Mouse (Mus musculus): ENCODE results near the gene Chrnb2. TPM values are rescaled to one million over a fixed set of nuclear protein-coding genes. Genes with fewer than 3 reads are reported as not detected.
"Not testable (repeated sequence)": the region's sequence is repeated elsewhere in the genome, so short reads cannot be mapped to it uniquely, and the experiment has no call there.

Chrnb2 gene
- polyA plus RNA-seq, 1 experiment: 1.6 TPM

DNA sequence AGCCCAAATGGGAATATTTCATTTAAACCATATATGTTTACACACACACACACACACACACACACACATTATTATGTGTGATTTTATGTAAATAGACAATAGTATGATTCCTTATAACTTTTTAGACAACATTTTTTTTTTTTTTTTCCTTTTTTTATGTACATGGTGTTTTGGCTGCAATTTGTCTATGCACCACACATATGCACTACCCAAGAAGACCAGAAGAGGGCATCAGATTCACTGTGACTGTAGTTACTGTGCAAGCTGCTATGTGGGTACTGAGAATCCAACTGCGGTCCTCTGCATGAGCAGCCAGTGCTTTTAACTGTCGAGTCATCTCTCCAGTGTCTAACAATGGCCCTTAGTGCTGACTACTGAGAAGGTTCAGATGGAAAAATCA, 42.3 kb upstream of the Chrnb2 start:
- Histone ChIP-seq H3K4me1 (ENCODE audit: control insufficient read depth, insufficient read depth, low read length) (no peaks in the 10 kb centered on the region), H3K4me3 (ENCODE audit: insufficient read depth, low read depth, low read length) (no peak overlapping the region), H3K36me3 (ENCODE audit: control insufficient read depth, insufficient read depth, low read length) (no peaks in the 10 kb centered on the region), H3K27me3 (replicated peaks; ENCODE audit: control insufficient read depth, insufficient read depth, low read length) (no peaks in the 10 kb centered on the region), H3K27ac (ENCODE audit: insufficient read depth, low read depth, low read length) (no peak overlapping the region)
- 98% methylated on average over 2 of the region's 2 CpGs for WGBS
- DNase-seq: peak; percentile 8
- 0 out of 2 replicates have a peak, but pooled peaks have one; percentile 17 for TF ChIP-seq CTCF (conservative IDR thresholded peaks at IDR 0.05; ENCODE audit: insufficient read depth, insufficient read length, low read depth, low read length)
- no peak for TF ChIP-seq POLR2A (IDR thresholded peaks at IDR 0.05; ENCODE audit: low read depth, low read length)

DNA sequence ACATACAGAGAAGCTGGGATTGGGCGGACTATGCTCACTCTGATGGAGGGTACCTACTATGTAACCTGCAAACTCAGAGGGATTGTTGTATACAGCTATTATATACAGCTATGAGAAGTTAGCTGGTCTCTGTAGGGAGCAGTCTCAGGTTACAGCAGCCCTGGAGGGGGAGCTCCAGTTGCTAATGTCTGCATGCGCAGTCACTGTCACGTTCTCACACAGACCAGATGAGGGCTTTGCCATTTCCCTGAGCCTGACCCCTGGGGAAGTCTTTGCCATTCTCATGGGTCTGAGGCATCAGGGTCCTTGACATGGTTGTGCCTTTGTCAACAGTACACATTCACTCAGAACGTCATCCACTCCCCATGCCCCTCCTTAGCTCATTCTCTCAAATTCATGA, 40.7 kb upstream of the Chrnb2 start:
- no peak for DNase-seq
- H3K4me3 ChIP-seq (ENCODE audit: insufficient read depth, low read depth, low read length): no peak overlapping the region
- no peaks in the 10 kb centered on the region for H3K4me1 ChIP-seq (ENCODE audit: control insufficient read depth, insufficient read depth, low read length)
- no peak for TF ChIP-seq POLR2A (IDR thresholded peaks at IDR 0.05; ENCODE audit: low read depth, low read length)
- no peak for TF ChIP-seq CTCF (conservative IDR thresholded peaks at IDR 0.05; ENCODE audit: insufficient read depth, insufficient read length, low read depth, low read length)
- no peaks in the 10 kb centered on the region for H3K27me3 ChIP-seq (replicated peaks; ENCODE audit: control insufficient read depth, insufficient read depth, low read length)
- H3K27ac ChIP-seq (ENCODE audit: insufficient read depth, low read depth, low read length): no peak overlapping the region
- WGBS: 67% methylated on average over 4 of the region's 4 CpGs
- H3K36me3 ChIP-seq (ENCODE audit: control insufficient read depth, insufficient read depth, low read length): no peaks in the 10 kb centered on the region

DNA sequence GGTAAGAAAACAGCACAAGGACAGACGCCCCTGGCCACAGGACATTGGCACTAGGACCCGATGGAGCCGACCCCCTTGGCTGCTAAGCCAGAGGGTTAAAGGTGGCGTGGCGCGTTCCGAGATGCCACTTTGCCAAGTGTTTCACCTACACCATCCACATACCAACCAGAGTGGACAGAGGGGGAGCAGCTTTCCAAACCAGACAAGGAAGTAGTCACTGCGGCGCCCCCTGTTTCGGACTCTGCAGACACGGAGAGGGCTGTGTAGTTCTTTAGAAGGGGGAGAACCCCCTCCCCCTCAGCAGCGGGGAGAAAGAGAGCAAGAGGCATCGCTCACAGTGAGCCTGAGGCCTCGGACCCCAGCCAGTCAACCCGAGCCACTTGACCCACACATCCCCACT, 38.4 kb upstream of the Chrnb2 start:
- TF ChIP-seq CTCF (conservative IDR thresholded peaks at IDR 0.05; ENCODE audit: insufficient read depth, insufficient read length, low read depth, low read length) (no peak), POLR2A (IDR thresholded peaks at IDR 0.05; ENCODE audit: low read depth, low read length) (no peak)
- Histone ChIP-seq H3K27ac (ENCODE audit: insufficient read depth, low read depth, low read length) (no peak overlapping the region), H3K27me3 (replicated peaks; ENCODE audit: control insufficient read depth, insufficient read depth, low read length) (no peaks in the 10 kb centered on the region), H3K4me1 (ENCODE audit: control insufficient read depth, insufficient read depth, low read length) (no peaks in the 10 kb centered on the region), H3K36me3 (ENCODE audit: control insufficient read depth, insufficient read depth, low read length) (no peaks in the 10 kb centered on the region), H3K4me3 (ENCODE audit: insufficient read depth, low read depth, low read length) (no peak overlapping the region)
- DNase-seq: no peak
- 77% methylated on average over 15 of the region's 15 CpGs for WGBS

DNA sequence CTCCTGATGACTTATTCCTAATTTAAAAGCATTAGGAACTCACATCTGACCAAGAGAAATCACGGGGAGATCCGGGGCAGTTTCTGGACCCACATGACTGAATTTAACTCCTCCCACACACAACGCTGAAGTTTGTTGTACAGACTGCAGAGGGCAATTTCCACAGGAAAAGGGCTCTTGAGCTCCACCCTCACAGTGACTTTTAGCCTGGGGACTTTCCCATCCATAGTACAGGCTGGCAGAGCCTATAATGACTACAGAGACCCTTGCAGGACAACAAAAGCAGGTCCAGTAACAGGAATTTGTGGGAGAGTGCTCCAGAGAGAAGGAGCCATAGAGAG, 37.0 kb upstream of the Chrnb2 start:
- H3K4me1 ChIP-seq (ENCODE audit: control insufficient read depth, insufficient read depth, low read length): no peaks in the 10 kb centered on the region
- no peaks in the 10 kb centered on the region for H3K36me3 ChIP-seq (ENCODE audit: control insufficient read depth, insufficient read depth, low read length)
- H3K27ac ChIP-seq (ENCODE audit: insufficient read depth, low read depth, low read length): peak overlapping the region; percentile 65
- no peaks in the 10 kb centered on the region for H3K27me3 ChIP-seq (replicated peaks; ENCODE audit: control insufficient read depth, insufficient read depth, low read length)
- no peak for TF ChIP-seq POLR2A (IDR thresholded peaks at IDR 0.05; ENCODE audit: low read depth, low read length)
- no peak for TF ChIP-seq CTCF (conservative IDR thresholded peaks at IDR 0.05; ENCODE audit: insufficient read depth, insufficient read length, low read depth, low read length)
- DNase-seq: peak; percentile 60
- H3K4me3 ChIP-seq (ENCODE audit: insufficient read depth, low read depth, low read length): no peak overlapping the region
- 4% methylated on average over 3 of the region's 3 CpGs for WGBS

DNA sequence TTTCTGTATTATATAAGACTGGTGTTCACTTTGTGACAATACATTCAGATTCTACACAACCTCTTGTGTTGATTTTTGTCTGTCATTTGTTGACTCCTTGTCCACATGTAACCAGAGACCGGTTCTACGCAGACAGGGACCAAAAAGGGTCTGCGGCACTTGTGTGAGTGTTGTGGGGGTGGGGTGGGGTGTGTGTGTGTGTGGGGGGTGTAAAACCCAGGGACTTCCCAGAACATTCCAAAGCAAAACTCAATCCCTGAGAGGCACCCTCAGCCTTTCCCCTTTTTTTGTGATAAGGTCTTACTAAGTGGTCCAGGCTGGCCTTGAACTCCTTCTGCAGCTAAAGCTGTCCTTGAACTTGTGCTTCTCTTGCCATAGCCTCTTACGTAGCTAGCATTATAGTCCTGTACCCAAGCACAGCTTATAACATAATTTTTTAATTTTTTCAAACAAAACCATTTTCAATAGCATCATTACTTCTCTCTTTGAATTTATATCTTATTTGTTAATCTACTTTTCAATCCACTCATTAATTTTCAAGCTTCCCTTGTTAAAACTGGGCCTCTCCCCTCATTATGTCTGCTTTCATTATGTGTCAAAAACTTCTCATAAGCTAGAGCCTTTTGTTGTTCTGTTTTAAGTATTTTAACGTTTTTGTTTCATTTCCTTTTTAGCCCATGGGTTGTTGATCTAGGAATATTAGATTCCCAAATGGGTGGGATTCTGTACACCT, 36.5 kb upstream of the Chrnb2 start:
- Histone ChIP-seq H3K36me3 (ENCODE audit: control insufficient read depth, insufficient read depth, low read length) (no peaks in the 10 kb centered on the region), H3K4me1 (ENCODE audit: control insufficient read depth, insufficient read depth, low read length) (no peaks in the 10 kb centered on the region), H3K27ac (ENCODE audit: insufficient read depth, low read depth, low read length) (no peak overlapping the region), H3K4me3 (ENCODE audit: insufficient read depth, low read depth, low read length) (no peak overlapping the region), H3K27me3 (replicated peaks; ENCODE audit: control insufficient read depth, insufficient read depth, low read length) (no peaks in the 10 kb centered on the region)
- 77% methylated on average over 5 of the region's 5 CpGs for WGBS
- no peak for TF ChIP-seq CTCF (conservative IDR thresholded peaks at IDR 0.05; ENCODE audit: insufficient read depth, insufficient read length, low read depth, low read length)
- TF ChIP-seq POLR2A (IDR thresholded peaks at IDR 0.05; ENCODE audit: low read depth, low read length): no peak
- DNase-seq: no peak

DNA sequence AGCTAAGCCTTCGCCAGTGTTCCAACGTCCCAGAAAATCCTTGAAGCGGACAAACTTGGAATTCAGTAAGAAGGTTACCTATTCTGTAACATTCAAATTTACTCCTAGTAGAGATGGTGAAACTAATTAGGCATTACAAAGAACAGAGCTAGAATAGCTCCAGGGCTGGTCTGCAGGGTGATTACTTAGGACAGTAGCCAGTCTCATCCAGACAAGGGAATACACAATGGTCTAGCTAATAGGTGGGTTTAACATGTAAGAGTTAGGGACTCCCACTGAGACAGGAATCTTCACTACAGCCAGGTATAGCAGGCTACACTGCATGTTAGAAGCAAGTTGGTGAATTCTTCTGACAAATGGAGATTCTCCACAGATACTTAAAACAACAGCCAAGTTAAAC, 35.6 kb upstream of the Chrnb2 start:
- WGBS: 47% methylated on average over 3 of the region's 3 CpGs
- not testable (repeated sequence) for H3K4me3 ChIP-seq (ENCODE audit: insufficient read depth, low read depth, low read length); H3K4me1 ChIP-seq (ENCODE audit: control insufficient read depth, insufficient read depth, low read length); H3K27me3 ChIP-seq (replicated peaks; ENCODE audit: control insufficient read depth, insufficient read depth, low read length); DNase-seq; H3K27ac ChIP-seq (ENCODE audit: insufficient read depth, low read depth, low read length); H3K36me3 ChIP-seq (ENCODE audit: control insufficient read depth, insufficient read depth, low read length)

DNA sequence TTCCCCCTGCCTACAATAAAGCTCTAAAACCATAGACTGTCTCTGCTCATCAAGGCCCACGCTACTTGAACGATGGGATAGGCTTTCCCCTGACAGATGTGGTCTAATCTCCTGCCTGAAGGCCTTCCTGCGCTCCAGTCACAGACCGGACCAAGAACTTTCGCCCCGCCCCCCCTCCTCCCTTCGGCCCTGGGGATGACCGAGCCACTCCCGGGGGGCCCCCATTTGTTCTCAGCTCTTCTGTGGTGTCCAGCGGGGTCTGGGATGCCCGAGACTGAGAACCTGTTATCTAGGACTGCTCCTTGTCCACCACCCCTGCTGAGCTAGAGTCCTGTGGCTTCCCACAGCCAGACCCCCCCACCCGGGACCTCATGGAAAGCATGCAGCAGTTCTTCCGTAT, 35.0 kb upstream of the Chrnb2 start:
- 24% methylated on average over 13 of the region's 13 CpGs for WGBS
- DNase-seq: no peak
- TF ChIP-seq CTCF (conservative IDR thresholded peaks at IDR 0.05; ENCODE audit: insufficient read depth, insufficient read length, low read depth, low read length) (no peak), POLR2A (IDR thresholded peaks at IDR 0.05; ENCODE audit: low read depth, low read length) (no peak)
- Histone ChIP-seq H3K27me3 (replicated peaks; ENCODE audit: control insufficient read depth, insufficient read depth, low read length) (no peaks in the 10 kb centered on the region), H3K4me3 (ENCODE audit: insufficient read depth, low read depth, low read length) (no peak overlapping the region), H3K4me1 (ENCODE audit: control insufficient read depth, insufficient read depth, low read length) (no peaks in the 10 kb centered on the region), H3K36me3 (ENCODE audit: control insufficient read depth, insufficient read depth, low read length) (no peaks in the 10 kb centered on the region), H3K27ac (ENCODE audit: insufficient read depth, low read depth, low read length) (no peak overlapping the region)
